Mouse (Mus musculus) left cerebral cortex, postnatal 36 days (tissue): ENCODE data around the gene C8g. TPM values are rescaled to one million over a fixed set of nuclear protein-coding genes. Genes with fewer than 3 reads are reported as not detected.

Source experiments
- DNase-seq, 2 experiments: peaks; one replicate each; pipeline ENCODE4 v3.0.0; 2021 to 2022; ENCODE audit warnings: low spot score in 2 of 2, mixed read lengths in 1 of 2
- intact Hi-C: fragments of 180-260 bp; cut with DNase I; formaldehyde crosslinking; loops from one replicate; pipeline ENCODE4 v1.15.1; 2025
- total RNA-seq, 2 experiments: library from RNA; stranded (reverse); gene quantifications; 2 replicates each; pipeline ENCODE4 v1.2.3; 2021

C8g gene
- total RNA-seq, 2 experiments from 2014 or later = 1.0 to 1.6 TPM

DNA sequence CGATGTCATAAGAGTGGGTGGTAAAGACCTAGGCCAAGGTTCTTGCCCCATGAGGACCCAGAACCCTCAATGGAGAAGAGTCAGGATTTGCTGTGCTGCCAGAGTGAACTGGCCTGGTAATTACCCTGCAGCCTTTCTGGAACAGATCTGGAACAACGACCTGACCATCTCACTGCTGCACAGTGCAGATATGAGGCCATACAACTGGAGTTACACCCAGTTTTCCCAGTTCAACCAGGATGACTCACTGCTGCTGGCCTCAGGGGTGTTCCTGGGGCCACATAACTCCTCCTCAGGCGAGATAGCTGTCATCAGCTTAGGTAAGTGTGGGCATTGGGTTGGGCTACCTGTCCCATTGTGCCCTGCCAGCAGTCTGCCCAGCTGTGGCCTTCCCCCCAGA is 1.2 kb upstream of the C8g start:
- DNase-seq = no peak
- intact Hi-C loops = no loop called here

DNA sequence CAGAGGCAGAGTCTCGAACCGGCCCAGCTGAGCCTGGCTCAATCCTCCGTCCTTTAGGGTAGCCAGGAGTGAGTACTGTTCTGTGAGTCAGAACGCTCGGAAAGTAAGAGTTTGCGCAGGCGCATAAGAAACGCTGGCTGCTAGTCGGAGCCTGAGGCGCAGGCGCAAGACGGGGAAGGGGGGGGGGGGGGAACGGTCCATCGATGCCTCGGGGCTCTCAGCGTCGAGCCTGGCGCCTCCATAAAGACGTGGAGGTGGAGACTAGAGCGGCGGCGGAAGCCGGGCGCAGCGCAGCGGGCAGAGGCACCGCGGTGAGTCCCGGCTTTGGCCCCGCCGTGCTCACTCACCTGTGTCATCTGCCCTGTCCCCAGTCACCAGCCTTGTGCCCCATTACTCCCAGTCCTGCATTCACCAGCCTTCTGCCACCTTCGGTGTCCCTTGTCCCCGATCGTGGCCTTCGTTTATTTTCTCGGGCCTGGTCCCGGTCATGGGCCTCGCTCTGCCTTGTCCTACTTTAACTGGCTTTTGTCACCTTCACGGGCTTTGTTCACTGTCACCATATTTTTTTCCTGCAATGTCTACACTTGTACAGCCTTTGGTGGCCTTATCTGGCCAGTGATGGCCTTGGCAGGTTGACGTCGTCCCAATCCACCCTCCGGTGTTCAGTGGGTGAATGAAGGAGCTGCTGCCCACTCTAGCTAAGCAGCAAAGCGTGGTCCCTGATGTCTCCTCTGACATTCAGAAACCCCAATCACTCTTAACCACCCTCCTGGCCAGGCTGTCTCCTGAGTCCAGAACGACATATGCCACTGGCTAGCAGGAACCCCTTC is 728 bp downstream of the C8g start, which contains the start of gene Fbxw5:
Gene Fbxw5, plus strand, starts transcription at position 175 of the 830 bp plus-strand sequence.
- intact Hi-C loops = loop anchor here (2.0 kb wide), 1 partner anchor 40 kb away; the partner anchor contains the start of gene Paxx
- peak; percentile 78 to 83 for DNase-seq

DNA sequence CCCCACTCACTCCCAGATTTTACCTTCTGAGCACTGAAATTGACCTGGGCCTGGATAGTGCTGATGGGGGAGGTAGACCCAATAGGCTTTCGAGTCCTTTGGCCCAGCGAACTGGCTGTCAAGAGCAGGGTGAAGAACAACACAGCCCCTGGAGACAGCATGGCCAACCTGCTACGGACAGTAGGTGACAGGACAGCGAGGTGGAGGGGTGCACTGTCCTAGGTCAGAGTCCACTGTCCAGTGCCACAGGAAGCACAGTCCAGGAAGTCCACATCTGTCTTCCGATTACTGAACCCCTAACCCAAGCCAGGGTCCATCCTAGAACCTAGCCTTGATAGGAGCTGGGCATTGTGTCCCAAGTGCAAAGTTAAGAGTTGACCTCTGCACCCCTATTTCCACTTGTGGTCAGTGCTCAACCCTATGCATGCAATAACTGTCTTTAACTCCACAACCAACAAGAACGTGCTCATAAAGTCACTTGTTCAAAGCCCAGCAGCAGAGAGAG is 1.4 kb downstream of the C8g start:
- intact Hi-C loops = loop anchor here (2.0 kb wide), 1 partner anchor 39 kb away; the partner anchor contains the start of gene Paxx

DNA sequence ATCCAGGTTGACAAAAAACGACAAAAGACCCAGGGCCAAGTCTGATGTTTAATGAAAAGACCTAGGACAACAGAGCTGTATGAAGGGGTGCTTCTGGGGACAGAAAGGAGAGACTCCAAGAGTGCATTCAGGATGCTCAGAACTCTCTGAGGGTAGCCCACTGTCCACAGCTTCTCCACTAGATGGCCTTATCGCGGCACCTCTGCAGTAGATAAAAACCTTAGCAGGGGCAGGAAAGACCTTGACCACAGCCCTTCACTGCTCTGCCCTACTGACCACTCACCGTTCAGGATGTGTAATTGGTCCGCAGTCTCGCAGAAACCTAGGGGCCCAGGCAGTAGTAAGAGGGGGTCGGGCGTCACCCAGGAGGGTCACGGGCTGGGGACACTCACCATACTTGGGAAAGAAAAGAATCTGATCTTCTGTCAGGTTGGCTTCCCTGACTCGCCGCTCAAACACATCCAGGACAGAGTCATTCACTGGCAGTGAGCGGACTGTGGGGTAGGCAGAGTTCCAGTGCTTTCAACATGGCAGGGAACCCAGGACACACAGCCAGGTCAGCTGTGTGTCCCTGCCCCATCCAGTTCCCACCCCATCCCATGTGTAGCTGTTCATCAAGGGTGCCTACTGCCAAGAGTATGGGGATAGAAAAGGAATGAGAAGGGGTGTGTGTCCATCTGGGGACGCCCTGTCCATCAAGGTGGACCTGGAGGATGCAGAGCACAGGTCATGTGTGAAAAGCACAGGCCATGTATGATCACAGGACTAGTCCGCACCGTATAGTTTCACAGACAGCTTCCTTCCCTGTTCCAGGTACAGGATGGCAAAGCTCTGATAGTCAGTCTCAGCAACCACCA is 2.7 kb downstream of the C8g start:
- intact Hi-C loops = loop anchor here (10.0 kb wide), 1 partner anchor 74 kb away; the partner anchor contains the start of genes Abca2 and Fut7
- no peak for DNase-seq

More for the DNA sequence above, 1.4 kb downstream of the C8g start:
- DNase-seq = no peak

DNA sequence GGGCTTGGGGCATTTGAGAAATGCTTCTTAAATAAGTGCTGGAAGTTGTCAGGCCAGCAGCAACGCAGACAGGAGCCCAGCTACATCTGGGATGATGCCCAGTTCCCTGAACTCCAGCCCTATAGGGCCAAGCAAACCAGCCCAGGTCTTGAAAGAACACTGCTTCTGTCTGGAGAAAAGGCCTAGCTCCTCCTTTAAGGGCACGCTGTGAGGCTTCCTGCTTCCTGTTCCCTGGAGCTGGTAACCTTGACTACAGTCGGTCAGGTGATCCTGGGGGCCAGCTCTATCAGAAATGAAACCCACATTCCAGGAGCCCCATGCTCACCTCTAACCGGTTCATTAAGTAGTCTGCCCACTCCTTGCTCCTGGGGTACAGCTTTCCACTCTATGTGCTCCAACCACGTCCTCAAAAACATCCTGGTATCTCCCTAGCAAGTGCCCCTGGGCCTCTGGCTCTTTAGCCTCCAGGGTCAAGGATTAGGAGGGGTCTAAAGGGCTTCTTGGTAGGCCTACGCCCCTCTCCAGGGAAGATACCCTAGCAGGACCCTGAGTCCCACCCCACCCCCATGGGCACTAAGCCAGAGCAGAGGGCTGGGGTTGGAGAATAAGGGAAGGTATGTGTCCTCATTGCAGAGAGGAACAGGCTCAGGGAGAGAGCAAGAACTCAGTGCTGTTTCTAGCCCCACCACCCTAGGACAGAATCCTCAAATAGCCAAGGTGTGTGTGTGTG is 3.5 kb downstream of the C8g start:
- intact Hi-C loops = loop anchor here (10.0 kb wide), 1 partner anchor 73 kb away; the partner anchor contains the start of genes Abca2 and Fut7
- DNase-seq = no peak

DNA sequence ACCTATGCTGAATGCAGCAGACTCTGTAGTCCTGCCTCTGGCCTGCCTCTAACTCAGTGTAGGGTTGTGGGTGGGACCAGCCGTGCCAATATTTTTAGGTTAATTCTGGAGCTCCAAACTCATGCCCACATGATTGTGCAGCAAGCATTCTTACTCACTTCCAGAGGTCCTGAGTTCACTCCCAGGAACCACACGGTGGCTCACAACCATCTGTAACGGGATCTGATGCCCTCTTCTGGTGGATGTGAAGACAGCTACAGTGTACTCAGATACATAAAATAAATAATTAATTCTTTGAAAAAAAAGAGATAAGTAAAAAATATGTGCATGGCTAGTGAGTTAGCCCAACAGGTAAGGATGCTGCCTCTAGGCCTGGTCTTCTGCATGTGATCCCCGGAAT is 5.1 kb downstream of the C8g start:
- no peak for DNase-seq
- intact Hi-C loops = loop anchor here (10.0 kb wide), 1 partner anchor 72 kb away; the partner anchor contains the start of genes Abca2 and Fut7

DNA sequence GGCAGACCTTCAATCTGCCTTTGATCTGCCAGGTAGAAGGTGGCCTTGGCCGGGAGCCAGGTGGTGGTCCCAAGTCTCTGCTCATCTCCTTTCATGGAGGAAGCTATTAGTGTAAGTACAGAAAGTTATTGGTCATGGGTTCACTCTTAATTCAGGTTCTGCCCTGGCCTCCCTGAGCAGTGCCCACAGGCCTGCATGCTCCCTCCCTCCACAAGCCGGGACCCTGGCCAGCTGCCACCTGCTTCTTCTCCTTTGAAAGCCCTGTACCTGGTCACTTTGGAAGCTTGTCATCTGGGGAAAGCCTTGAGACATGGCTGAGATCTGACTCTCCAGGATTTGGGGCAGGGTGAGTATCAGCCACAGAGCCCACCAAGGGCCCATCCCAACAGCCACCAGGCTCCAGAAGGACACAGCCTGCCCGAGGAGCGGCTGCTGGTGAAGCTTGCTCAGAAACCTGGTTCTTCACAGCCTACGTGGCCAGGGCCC is 8.0 kb downstream of the C8g start, which contains the start of gene Lcn12:
Gene Lcn12, minus strand, starts transcription at position 436 of the 486 bp plus-strand sequence.
- intact Hi-C loops = loop anchor here (10.0 kb wide), 1 partner anchor 69 kb away; the partner anchor contains the start of genes Abca2 and Fut7
- DNase-seq = no peak

DNA sequence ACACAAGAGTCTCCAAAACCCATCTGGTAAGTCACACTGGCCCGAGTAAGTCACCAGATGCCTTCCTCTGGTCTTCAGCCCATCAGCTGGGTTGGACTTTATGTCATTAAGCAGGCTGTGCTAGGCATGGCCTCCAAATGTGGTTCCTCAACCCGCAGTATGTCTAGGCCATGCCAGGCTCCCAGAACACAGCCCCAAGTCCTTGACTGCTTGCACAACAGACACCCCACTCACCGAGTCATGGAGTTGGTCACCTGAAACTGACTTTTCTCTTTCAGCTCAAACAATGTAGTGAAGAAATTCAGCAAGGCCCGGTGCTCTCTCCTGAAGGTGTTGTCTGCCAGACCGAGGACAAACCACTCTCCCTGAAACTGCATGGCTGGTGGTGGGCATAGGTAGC is 8.5 kb downstream of the C8g start:
- DNase-seq = no peak
- intact Hi-C loops = loop anchor here (10.0 kb wide), 1 partner anchor 68 kb away; the partner anchor contains the start of genes Abca2 and Fut7

DNA sequence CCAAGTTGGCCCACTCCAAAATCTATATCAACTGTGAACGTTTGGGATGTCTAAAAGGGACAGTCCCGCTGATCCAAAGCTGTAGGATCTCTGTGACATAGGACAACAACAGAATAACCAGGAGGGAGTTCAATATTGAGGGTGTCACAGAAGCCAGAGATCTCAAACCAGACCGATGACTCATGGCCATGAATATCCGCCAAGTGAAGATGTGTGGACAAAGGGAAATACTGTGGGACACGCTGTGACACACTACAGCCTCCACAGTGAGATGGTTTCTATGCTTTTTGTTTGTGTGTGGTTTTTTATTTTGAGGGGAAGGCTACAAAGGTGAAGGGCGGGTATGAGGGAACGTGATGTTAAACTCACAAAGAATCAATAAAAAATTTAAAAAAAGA is 12.8 kb downstream of the C8g start:
- no peak for DNase-seq
- intact Hi-C loops = no loop called here

DNA sequence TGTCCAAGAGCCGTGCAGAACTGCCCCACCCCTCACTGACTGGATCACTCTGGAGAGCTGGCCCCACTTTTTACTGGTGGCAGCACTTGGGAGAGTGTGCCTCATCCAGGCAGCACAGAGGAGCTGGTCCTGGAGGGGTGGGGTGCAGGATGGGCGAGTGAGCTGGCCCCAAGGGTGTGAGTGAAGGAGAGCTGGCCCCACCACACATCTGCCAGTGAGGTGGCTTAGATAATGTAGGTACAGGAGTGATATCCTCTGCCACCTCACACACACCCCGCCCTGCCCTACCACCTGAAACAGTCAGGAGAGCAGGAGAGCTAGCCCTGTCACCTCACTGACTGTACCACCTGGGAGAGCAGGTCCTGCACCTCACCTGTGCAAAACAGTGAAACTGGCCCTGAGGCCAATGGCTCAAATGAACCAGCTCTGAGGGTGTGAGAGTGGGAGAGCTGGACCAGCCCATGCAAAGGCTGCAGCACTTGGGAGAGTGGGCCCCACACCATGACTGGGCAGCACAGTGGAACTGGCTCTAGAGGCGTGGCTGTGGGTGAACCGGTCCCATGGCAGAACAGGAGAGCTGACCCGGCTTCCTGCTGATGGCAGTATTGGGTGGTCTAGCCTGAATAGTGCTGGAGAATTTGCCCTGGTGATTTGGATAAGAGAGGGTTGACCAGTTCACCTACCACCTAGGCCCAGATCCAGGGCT is 13.4 kb downstream of the C8g start:
- intact Hi-C loops = no loop called here
- DNase-seq = no peak

DNA sequence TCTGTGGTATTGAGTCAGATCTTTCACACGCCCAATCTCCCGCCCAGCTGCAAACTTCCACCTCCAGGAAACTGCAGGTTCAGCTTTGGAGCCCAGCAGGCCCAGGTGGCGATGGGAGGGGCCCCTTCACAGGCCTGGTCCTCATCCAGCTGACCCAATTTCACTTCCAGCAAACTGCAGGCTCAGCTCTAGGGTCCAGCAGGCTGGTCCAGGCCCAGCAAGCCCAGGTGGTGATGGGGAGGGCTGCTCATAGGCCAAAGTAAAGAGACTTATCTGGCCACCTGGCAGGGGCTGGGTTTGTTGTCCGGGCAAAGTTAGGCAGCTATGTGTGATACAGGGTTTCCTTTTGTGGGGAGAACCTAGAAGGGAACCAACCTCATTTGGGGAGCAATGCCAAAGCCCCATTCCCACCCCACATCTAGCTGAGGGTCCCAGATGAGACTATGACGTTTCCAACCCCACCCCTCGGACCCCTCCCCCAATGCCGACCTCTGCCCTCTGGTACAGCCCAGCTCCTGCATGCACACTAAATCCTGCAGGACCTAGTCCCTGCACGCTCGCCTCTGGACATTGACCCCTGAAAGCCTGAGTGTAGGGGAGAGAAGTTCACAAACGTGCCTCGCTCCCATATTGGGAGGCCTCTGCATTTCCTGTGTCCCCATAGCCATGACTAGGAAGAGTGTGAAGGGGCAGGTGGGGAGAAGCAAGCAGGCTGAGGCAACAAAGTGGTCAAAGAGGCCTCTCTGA is 16.4 kb downstream of the C8g start:
- DNase-seq = no peak

DNA sequence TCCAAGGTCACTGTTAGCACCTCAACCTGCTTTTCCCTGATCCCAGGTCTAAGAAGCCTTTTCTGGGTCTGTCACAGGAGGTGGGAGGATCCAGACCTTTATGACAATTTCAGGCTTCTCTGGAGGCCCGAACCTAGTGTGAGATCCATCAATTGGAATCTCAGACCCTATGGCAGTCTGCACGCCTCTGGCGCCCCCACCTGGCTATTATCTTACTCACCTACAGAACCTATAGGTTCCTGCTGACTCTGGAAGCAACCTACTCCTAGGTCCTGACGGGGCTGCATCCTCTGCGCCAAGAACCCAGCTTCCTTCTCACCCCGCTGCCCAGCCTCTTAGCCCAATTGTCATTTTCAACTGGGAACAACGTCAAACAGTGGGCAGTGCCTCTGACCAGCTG is 18.6 kb downstream of the C8g start:
- no peak for DNase-seq
- intact Hi-C loops = no loop called here

More for the DNA sequence above, 16.4 kb downstream of the C8g start:
- intact Hi-C loops = no loop called here

DNA sequence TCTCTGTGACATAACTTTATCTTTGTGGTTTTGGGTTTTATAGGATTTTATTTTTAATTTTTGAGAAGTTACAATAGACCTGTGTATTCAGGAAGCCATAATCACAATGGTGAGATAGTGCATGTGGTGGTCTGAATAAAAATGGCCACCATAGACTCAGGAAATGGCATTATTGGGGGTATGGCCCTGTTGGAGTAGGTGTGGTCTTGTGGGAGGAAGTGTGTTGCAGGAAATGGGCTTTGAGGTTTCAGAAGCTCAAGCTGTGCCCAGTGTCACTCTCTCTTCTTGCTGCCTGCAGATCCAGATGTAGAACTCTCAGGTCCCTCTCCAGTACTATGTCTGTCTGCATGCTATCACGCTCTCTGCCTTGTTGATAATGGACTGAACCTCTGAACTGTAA is 21.0 kb downstream of the C8g start:
- DNase-seq = no peak
- intact Hi-C loops = no loop called here

DNA sequence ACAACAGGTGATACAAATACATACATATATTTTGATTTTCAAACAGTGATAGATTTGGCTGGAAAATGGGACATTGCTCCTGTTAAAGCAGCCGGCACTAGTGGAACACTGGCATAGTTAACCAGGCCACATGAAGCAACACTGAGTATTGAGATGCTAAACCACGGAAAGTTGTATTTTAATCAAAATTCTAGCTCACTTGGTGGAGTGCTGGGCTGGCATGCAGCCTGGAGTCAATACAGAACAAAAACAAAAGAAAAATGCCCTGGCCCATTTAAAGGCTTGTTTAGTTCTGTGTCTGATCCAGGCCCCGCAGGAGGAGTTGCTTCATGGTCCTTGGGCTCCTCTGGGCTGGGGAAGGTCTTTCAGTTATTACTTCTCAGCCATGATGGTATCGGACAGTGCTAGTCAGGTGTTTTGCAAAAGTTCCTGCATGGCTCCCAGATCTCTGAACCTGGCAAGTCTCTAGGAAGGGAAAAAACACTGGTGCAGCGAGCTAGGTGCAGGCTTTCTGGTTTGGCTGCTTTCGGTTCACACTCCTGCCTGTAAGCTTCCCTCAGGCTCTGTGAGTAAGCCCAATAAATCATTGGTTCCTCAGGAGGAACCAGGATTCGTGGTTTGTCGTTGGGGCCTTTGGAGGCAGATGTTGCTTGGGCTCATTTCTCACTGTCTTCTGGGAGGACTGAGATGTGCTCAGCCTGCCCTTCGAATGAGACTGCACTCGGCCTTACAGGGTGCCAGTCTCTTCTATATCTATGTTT is 21.8 kb downstream of the C8g start:
- intact Hi-C loops = no loop called here
- no peak for DNase-seq

DNA sequence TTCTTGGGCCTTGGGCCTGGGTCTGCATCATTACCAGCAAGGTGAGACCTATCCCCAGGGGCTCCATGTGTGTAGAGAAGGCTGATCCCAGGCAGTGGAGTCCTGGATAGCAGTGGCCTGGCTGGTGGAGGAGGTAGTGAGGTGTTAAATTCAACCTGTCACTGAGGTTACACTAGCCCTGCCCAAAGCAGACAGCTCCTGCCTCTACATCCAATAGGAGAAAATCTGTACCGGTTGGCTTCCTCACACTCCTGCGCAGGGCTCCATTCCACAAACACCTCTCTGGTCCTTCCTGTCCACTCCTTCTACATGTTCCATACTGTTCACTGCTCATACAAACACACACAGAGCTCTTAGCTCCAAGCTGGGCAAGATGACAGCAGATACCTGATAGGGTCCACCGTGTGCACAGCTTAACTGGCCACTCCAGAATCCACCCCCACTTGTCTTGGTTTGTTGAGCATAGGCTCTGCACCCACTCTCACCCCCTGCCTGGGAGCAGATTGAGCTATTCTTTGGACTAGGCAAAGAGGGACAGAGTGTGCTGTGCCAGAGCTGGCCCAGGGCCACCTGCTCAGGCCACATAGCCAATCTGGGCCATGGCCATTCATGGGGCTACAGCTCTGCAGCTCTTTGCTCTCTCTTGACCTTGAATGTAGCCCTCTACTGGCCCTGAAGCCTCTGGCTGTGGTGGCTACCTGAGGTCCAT is 23.4 kb downstream of the C8g start:
- intact Hi-C loops = no loop called here
- peak; percentile 50 to 57 for DNase-seq

DNA sequence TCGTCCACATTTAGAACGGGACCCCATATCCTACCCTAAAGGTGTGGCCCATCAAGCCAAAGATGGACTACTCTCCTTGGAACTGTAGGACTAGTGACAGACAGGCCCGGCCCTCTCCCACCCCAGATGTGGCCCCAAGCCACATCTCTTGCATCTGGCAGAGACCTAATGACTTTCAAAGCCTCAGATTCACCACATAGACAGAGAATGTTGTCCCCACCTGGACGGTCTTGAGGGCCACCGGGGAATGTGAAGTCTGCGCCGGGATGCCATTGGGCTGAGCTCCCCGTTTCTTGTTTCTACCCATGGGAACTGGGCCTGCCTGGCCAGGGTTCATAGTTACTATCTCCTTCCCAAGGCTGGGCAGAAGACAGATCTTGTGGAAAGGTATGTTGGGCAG is 24.0 kb downstream of the C8g start:
- intact Hi-C loops = no loop called here
- no peak for DNase-seq
